Mouse (Mus musculus) liver, postnatal 0 days (tissue): Measurements from ENCODE around the gene Myo7a. TPM values are rescaled to one million over a fixed set of nuclear protein-coding genes. Genes with fewer than 3 reads are reported as not detected.
A peak's percentile ranks its signal among the peaks of the same experiment; 100 is the strongest.

Experiments used
- ATAC-seq: fragments of 200-750 bp; cut with Nextera tagmentation; 2 replicates; pipeline ENCODE4 v1.8.0; 2017; ENCODE audit warnings: mild to moderate bottlenecking, moderate library complexity
- DNase-seq: peaks from one replicate; pipeline ENCODE4 v3.0.0-alpha.2; 2016
- H3K27ac ChIP-seq: fragments of 300-500 bp; sonication (generic); 2 replicates; pipeline ENCODE4 v1.5.1; 2014; ENCODE audit warnings: antibody characterized with exemption, moderate library complexity, mild to moderate bottlenecking, low read depth
- H3K27me3 ChIP-seq: fragments of 300-500 bp; sonication (generic); 2 replicates; pipeline ENCODE4 v1.6.1; 2014; ENCODE audit warnings: low read length, control low read depth, mixed read lengths; ENCODE audit not compliant: insufficient read depth
- H3K36me3 ChIP-seq: fragments of 300-500 bp; sonication (generic); replicated peaks from 2 replicates; pipeline ENCODE4 v1.6.1; 2014; ENCODE audit warnings: mild to moderate bottlenecking, control low read depth, low read length, moderate library complexity, mixed read lengths; ENCODE audit not compliant: insufficient read depth
- H3K4me1 ChIP-seq: fragments of 300-500 bp; sonication (generic); 2 replicates; pipeline ENCODE4 v1.6.1; 2014; ENCODE audit warnings: antibody characterized with exemption, mild to moderate bottlenecking, control low read depth; ENCODE audit not compliant: insufficient read depth
- H3K4me2 ChIP-seq: fragments of 300-500 bp; sonication (generic); 2 replicates; pipeline ENCODE4 v1.6.1; 2014; ENCODE audit warnings: low read depth, mild to moderate bottlenecking, low read length, moderate library complexity, mixed read lengths
- H3K4me3 ChIP-seq: fragments of 300-500 bp; sonication (generic); 2 replicates; pipeline ENCODE4 v1.5.1; 2014; ENCODE audit warnings: low read depth, low read length
- H3K9ac ChIP-seq: fragments of 300-500 bp; sonication (generic); replicated peaks from 2 replicates; pipeline ENCODE4 v1.6.1; 2014; ENCODE audit warnings: mild to moderate bottlenecking, moderate library complexity
- H3K9me3 ChIP-seq: fragments of 300-500 bp; sonication (generic); 2 replicates; pipeline ENCODE4 v1.6.1; 2016; ENCODE audit warnings: mild to moderate bottlenecking, control low read depth, low read length, mixed read lengths
- CTCF ChIP-seq: sonication (generic); IDR thresholded peaks from 2 replicates; pipeline ENCODE4 v1.5.1; 2016; ENCODE audit warnings: antibody characterized with exemption, low read depth
- EP300 ChIP-seq: IDR thresholded peaks from 2 replicates; pipeline ENCODE4 v1.6.1; 2016; ENCODE audit warnings: antibody characterized with exemption, low read depth, mild to moderate bottlenecking
- WGBS: fragments of 180-500 bp; shearing (Covaris S2); extraction: QIAGEN DNeasy Blood & Tissue Kit; methylation state at CpG from one replicate; pipeline ENCODE4 v1.1.7; 2014; ENCODE audit not compliant: insufficient replicate concordance; 5-methylcytosine and 5-hydroxymethylcytosine counted together
- polyA plus RNA-seq: library from polyadenylated mRNA; unstranded; fragments of >200 nt; fragmentation: Nextera tagmentation; extraction: Ambion mirVana; gene quantifications from 2 replicates; pipeline ENCODE4 v1.2.1, GENCODE M21; 2015

Myo7a gene
- polyA plus RNA-seq: 6.5 and 7.6 TPM in 2 replicates

DNA sequence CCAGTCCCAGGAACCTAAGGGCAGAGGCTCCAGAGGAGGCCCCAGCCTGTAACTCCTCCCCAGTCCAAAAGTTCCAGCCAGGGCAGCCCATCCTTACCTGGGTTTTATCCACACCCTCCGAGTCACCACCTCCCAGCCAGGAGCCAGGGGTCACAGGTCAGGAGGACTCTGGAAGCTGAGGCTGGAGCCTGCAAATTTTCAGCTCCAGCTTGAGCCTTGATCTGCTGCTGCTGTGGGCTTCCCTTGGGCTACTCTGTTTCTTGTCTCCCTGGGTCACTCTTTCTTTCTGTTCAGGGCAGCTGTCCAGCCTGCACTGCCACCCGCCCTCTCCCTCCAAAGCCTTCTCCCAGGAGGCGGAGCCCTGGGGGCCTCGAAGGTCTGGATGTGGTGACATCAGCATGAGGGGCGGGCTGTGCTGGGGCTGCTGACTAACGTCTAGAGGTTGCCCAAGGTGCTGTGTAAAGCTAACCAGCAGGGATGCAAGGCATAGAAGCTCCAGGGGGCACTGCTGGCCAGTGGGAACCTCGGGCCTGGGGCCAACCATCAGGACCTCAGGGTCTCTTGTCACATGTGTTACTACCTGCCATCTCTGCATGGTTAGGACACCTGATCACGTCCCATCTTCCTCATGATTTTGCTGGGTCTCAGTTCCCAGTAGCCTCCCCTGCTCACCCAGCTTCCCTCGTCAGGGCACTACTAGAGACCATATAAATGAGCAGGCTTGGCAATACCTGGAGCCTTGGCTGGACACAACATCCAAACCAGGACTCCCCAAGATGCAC is at the start of gene Myo7a:
Gene Myo7a (minus strand): TSS at position 346 of the 782 bp plus-strand sequence.
- DNase-seq (peak; percentile 69), ATAC-seq (peak; percentile 83)
- no peak for TF ChIP-seq EP300
- no peak for TF ChIP-seq CTCF
- Histone ChIP-seq H3K9ac (0 out of 2 replicates have a peak within 1 kb of the TSS, but pooled peaks have one; percentile 26), H3K4me1 (peaks cover 10% of the 10 kb centered on the region), H3K27ac (peak within 1 kb of the TSS; percentile 75), H3K9me3 (no peaks in the 10 kb centered on the region), H3K27me3 (no peaks in the 10 kb centered on the region), H3K4me2 (peak within 1 kb of the TSS; percentile 59), H3K4me3 (no peak within 1 kb of the TSS), H3K36me3 (no peaks in the 10 kb centered on the region)
- WGBS: 36% methylated on average over 9 of the region's 9 CpGs

DNA sequence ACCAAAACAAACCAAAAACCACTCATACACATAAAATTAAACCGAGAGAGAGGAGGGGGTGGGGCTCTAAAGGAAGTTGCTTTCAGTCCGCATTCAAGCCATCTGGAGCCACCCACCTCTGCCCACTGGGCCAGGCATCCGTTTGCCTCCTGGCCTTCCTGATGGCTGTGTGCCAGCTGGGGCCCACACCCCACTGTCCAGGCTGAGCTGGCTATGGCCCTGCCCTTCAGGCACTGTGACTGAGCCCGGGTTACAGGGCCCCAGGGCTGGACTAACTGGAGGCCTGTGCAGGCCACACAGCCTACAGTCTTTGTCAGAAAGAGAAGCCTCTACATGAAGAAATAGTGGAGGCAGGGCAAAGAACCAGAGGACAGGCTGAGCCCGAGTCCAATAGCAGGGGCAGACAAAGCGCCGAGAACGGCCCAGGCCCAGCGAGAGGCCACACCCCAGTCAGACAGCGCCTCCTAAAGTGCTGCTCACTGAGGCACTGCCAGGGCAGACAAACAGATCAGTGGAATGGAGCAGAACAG is 45.7 kb upstream of the Myo7a start:
- peak overlapping the region; percentile 60 for H3K9ac ChIP-seq
- DNase-seq (peak; percentile 59), ATAC-seq (peak; percentile 66)
- H3K36me3 ChIP-seq: no peaks in the 10 kb centered on the region
- H3K9me3 ChIP-seq: no peaks in the 10 kb centered on the region
- peaks cover 42% of the 10 kb centered on the region for H3K4me1 ChIP-seq
- TF ChIP-seq EP300 (no peak), CTCF (peak; percentile 63)
- 33% methylated on average over 10 of the region's 10 CpGs for WGBS
- no peaks in the 10 kb centered on the region for H3K27me3 ChIP-seq
- no peak overlapping the region for H3K4me3 ChIP-seq
- peak overlapping the region; percentile 76 for H3K27ac ChIP-seq
- peak overlapping the region; percentile 55 for H3K4me2 ChIP-seq

DNA sequence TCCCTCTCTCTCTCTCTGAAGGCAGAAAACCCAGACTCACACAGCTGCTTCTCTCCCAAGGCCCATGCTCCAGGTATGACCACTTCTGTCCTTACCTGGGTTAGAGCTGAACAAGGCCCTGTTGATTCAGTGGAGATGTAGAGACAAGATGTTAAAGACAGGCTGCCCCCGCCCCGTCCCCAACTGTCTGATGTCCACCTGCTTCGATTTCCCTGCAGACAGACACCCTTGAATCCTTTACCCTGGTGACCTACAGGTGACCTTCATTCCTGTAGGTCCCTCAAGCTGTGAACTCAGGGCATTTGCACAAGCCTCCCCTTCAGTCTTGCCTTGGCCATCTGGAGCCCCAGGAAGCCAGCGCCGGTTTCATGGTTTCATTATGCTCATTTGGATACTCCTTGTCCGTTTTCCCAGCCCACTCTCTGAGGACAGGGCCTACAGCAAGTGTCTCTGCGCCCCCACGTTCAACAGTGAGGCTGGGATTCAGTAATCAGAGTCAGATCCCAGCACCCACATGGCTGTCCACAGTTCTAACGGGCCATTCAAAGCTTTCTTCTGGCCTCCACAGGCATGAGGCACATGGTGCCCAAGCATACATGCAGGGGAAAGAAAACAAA is 45.2 kb upstream of the Myo7a start:
- H3K4me3 ChIP-seq: no peak overlapping the region
- H3K4me2 ChIP-seq: peak overlapping the region; percentile 55
- DNase-seq (no peak), ATAC-seq (no peak)
- H3K27me3 ChIP-seq: no peaks in the 10 kb centered on the region
- 71% methylated on average over 9 of the region's 9 CpGs for WGBS
- peaks cover 42% of the 10 kb centered on the region for H3K4me1 ChIP-seq
- peak overlapping the region; percentile 60; the same call in 1 of the 2 replicates for H3K9ac ChIP-seq
- no peaks in the 10 kb centered on the region for H3K9me3 ChIP-seq
- H3K27ac ChIP-seq: peak overlapping the region; percentile 76
- TF ChIP-seq CTCF: no peak
- no peaks in the 10 kb centered on the region for H3K36me3 ChIP-seq

DNA sequence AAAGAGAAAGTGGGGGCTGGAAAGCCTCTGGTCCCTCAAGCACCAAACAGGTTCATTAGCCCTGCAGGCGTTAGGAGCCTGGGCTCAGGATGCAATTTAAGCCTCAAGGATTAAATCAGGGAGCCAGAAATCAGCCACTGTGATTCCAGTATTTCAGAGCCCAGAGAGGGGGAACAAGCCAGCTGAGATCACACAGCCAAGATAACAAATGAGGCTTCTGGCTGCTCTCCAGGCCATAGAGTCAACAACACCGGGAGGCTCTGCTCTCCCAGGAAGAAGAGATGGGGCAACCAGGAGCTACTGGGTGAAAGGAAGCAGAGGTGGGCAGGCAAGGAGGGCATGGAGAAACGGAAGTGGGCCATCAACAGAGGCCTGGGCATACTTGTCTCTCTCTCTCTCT is 44.4 kb upstream of the Myo7a start:
- peak; percentile 61 for DNase-seq
- Histone ChIP-seq H3K27me3 (no peaks in the 10 kb centered on the region), H3K27ac (no peak overlapping the region), H3K9me3 (no peaks in the 10 kb centered on the region), H3K4me3 (no peak overlapping the region), H3K4me1 (peaks cover 42% of the 10 kb centered on the region), H3K36me3 (no peaks in the 10 kb centered on the region), H3K9ac (0 out of 2 replicates have a peak overlapping the region, but pooled peaks have one; percentile 26), H3K4me2 (no peak overlapping the region)
- 31% methylated on average over 3 of the region's 3 CpGs for WGBS
- TF ChIP-seq EP300 (no peak), CTCF (no peak)
- peak; percentile 45; the same call in 1 of the 2 replicates for ATAC-seq

DNA sequence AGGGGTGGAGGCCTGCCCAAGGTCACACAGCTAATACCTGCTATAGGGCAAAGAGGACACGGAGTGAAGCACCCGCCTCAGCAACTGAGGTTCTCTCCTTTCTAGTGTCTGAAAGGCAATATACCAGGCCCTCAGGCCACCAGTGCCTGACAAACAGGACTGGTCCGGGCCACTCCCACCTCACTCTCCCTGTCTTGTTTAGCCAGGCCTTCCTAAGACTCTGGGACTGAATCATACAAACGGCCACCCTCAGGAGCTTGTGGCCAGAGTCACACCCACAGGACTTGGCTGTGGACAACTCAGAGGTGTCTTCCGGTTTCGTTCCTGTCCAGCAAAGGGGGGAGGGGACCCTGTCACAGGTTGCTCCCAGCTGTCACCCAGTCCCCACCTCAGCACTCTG is 42.9 kb upstream of the Myo7a start:
- no peak overlapping the region for H3K27ac ChIP-seq
- H3K4me1 ChIP-seq: peaks cover 51% of the 10 kb centered on the region
- 64% methylated on average over 6 of the region's 6 CpGs for WGBS
- H3K4me2 ChIP-seq: no peak overlapping the region
- no peaks in the 10 kb centered on the region for H3K9me3 ChIP-seq
- H3K9ac ChIP-seq: peak overlapping the region; percentile 8; the same call in 1 of the 2 replicates
- no peaks in the 10 kb centered on the region for H3K36me3 ChIP-seq
- no peak overlapping the region for H3K4me3 ChIP-seq
- ATAC-seq (no peak), DNase-seq (no peak)
- no peak for TF ChIP-seq CTCF
- TF ChIP-seq EP300: no peak
- no peaks in the 10 kb centered on the region for H3K27me3 ChIP-seq
